Mouse (Mus musculus): ENCODE data around the gene Cldn16.
"Not testable (repeated sequence)": the region's sequence is repeated elsewhere in the genome, so short reads cannot be mapped to it uniquely, and the experiment has no call there.

Gene Cldn16

DNA sequence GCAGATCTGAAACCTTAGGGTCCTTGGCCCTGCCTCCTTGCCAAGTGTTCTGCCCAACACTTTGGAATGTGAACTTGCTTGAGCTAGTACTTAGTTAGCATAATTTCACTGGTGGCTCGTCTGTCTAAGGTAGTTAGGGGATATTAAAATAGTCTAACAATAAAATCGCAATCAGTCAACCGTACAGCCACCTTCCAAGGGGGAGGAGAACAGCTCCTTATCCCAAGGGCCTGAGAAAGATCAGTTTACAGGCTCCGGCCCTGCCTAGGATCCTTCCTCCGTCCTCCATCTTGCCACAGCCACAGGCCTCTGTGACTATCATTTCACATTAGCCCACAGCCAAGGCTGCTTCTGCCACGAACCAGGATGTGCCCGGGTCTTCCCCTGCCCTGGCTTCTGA, at the start of gene Cldn16:
Cldn16 (plus strand) TSS at position 301 of the 400 bp plus-strand sequence.
- no peak for DNase-seq (ENCODE audit: low spot score in 2 of 2)

DNA sequence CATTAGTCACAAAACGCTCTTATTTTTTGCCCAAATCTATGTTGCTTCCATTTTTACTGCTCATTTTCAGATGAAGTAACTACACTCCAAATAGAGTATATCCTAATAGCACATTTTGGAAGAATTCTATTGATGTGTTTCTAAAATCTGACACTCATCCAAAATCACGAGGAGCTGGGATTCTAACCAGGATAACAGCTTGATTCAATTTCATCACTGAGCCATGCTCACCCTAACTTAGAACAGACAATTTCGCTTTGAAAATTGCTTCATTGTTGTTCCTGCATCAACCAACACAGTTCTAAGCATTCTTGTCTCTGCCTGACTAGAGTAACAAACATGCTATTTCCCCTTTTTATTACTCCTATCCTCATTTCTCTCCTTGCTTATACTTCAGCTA, 44.3 kb upstream of the Cldn16 start:
- no peak for DNase-seq (ENCODE audit: low spot score in 2 of 2)

DNA sequence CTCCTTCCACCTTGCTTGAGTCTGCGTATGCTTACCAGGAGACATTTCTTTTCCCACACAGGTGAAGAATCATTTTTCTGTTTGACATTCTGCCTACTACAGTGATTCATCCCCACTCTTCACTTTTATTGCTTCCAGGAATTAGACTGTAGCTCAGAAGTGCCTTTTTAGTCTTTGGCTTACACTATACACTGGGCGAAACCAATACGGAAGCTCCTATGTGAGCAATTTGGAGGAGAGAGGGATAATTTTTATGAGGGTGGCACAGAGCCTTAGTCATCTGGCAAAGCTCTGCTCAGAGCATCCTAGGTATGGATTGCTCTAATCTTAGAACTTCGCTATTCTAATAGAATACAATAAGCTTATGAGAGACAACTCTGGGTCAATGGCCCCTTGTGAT, 40.9 kb upstream of the Cldn16 start:
- no peak for DNase-seq (ENCODE audit: low spot score in 2 of 2)

DNA sequence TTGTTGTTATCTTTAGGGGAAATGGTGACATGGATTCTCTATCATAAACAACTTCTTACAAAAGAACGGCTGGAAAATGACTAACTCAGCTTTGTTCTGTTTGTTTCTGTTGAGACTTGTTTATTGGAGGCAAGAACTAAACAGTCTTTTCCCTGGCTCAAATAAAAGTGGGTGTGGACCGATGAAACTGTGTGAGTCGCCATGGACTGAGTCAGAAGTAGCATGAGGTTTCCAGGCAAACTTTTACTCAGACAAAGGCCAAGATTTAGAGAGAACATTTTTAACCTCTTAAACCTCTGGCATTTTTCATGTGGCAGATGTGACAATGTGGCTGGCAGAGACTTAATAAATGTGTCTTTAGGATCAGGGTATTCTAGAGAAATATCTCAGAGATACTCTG, 32.7 kb upstream of the Cldn16 start:
- DNase-seq (ENCODE audit: low spot score in 2 of 2), result no peak

DNA sequence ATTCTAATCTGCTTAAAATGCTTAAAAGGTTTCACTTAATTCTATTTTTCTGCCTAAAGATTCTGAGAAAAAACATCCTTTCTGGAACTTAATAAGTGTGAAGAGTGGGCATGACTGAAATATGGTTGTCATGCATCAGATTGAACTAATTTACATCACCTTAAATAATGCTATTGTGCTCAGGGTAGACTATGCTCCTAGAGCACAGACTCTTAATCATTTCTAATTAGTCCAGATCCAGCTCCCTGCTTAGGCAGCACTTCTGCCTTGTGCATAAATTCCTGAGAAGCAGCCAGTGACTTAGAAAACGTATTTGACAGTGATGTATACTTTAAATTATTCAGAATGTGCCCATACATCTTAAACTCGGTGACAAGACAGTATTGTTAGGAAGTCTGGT, 29.4 kb upstream of the Cldn16 start:
- no peak for DNase-seq (ENCODE audit: low spot score in 2 of 2)

DNA sequence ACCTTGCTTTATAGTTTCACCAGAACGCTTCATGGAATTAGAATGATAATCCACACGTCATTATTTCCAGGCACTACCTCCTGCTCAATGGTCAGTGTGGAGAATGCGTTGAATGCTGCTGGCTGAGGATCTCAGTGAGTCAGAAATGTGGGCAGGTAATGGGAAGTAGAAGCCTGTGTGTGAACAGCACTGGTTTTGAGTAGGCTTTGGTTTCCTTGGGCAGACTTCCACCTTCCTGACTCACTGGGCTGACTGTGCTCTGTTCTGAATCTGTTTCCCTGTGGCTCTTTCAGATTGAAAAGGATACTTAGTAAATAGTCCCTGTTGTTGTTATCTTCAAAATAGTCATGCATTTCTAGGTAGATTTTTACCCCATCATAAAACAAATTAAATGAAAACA, 22.9 kb upstream of the Cldn16 start:
- no peak for DNase-seq (ENCODE audit: low spot score in 2 of 2)

DNA sequence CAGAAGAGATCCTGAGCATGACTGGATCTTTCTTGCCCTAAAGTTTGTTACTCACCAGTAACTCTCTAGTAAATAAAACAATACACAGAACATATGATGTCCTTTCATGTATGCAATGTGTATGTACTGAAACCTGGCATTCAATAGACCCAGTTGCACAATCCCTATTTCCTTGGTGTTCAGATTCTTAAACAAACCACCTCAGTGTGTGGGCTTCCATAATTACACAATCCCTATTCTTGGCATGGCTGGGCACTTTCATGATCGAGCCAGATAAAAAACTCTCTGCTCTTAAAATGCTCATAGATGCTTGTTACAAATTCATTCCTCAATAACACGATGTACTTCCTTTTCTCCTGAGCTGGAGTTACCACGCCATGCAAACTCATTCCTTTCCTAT, 21.8 kb upstream of the Cldn16 start:
- no peak for DNase-seq (ENCODE audit: low spot score in 2 of 2)

DNA sequence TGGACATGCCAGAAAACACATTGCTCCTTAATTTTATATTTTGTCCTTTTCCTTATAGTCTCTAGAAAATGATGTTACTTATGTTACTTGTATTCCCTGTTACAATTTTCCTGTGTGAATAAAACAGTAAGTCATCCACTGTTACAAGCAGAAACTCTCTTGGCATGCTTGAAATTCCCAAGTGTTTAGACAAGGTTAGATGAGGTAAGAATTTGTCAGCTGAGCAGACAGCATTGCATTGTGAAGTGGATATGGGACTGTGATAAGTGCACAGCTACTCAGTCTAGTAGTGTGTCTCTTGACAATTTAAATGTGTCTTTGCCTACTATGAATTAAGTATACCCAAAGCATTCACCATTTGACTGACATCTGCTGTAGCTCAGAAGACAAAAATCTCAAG, 18.1 kb upstream of the Cldn16 start:
- DNase-seq (ENCODE audit: low spot score in 2 of 2), result no peak

DNA sequence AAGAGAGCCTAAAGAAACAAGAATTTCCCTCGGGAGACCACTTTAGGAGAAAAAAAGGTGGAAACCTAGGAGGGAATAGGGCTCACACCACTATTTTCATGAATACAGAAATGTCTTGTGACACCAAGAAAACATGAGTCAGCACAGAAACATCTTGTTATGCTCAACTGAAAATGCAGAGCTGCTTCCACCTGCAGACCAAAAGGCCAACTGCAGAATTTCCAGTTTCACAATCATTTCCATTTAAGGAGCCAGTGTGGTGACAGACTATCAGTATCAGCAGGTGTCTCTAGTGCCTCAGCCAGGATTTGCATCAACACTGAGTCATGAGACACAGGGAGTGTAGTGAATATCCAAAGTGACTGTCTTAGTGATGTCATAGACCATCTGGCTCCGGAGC, 15.3 kb upstream of the Cldn16 start:
- no peak for DNase-seq (ENCODE audit: low spot score in 2 of 2)

DNA sequence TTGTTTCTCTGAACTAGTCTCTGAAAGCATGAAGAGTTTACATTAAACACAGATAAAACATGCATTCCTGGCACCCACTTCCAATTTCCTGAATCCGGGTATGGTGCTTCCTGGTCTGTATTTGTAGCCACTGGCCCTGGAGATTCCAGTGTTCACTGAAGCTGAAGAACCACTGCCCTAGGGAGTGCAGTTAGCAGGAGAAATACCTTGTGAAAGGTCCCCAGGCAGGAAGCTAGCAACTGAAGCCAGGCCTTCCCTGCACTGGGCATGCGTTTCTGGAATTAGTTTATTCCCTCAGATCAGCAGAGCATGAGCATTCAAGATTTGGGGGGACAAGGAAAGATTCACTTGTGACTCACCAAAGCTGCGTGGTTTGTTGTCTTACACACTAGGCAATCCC, 8.8 kb upstream of the Cldn16 start:
- DNase-seq (ENCODE audit: low spot score in 2 of 2), result no peak

DNA sequence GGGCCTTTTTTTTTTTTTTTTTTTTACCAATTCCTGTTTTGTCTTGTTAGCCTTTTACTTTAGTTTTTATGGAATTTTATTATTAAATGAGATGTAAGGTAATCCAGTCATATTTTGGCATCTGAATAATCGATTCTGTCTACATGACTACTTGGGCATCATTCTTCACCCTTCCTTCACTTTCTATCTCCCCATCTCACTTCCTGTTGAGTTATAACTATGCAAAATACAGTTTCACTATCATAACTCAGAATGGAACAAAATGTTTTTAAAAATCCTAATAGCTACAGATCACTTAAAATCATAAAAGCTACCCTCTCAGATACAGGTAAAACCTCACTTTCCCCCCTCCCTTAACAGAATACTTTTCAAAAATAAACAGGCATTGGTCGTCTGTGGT, 6.8 kb upstream of the Cldn16 start:
- DNase-seq (ENCODE audit: low spot score in 2 of 2), result no peak

DNA sequence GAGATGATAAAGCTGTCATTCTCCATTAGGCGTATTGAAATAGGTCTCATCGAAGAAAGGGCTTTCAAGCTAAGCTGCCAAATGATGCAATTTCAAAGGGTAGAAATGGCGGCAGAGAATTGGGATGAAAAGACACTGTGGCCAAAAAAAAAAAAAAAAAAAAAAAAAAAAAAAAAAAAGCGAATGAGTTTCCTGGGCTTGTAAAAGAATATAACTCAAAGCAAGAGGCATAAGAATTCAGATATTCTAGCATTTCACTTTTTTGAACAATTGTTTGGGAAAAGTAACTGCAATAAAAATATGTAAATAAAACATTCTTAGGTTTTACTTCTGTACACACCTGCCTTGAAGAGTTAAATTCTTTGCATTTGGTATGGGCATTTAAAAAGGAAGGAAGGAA, 3.6 kb downstream of the Cldn16 start:
- no peak for DNase-seq (ENCODE audit: low spot score in 2 of 2)

DNA sequence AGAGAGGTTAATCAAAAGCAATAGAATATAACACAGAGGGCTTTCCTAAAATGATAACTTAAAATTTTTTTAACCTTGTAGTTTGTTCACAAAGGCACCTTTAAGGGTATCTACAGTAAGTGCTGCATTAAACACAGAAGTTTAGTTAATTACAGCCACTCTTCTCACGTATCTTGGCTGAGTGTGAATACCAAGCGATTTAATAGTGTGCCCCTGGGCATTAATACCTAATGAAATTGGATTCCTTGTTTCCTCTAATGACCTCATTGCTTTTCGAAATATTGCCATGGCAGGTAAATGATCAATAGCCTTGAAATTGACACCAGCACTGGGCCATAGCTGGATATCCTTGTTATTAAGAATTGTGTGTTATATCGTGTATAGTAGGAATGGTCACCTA, 8.3 kb downstream of the Cldn16 start:
- DNase-seq (ENCODE audit: low spot score in 2 of 2), result no peak

DNA sequence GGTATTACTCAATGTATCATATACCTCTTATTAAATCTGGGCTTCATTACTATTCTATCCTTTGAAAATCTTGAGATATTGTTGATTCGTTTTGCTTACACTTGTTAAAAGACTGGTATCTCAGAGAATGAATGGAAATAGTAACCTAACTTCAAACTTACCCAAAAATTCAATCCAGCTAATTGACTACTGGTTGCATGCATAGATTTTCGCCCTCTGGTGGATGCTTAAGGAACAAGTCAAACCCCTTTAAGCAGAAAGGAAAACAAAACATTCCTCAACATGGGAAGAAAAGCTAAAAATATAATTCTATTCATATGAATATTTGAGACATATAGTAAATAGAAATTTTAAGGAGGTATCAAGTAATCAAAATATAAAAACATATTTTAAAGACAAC, 32.8 kb downstream of the Cldn16 start:
- DNase-seq (ENCODE audit: low spot score in 2 of 2), result no peak

DNA sequence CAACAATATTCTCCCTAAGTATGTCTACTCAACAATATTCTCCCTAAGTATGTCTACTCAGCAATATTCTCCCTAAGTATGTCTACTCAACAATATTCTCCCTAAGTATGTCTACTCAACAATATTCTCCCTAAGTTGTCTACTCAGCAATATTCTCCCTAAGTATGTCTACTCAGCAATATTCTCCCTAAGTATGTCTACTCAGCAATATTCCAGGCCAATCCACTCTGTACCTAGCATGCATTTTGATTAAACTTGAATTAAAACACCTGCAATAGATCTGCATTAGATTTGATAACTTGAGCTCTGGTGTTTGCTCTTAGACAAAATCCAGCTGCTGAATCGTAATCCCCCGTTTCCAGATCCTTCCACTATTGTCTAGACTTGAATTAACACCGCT, 36.8 kb downstream of the Cldn16 start:
- not testable (repeated sequence) for DNase-seq (ENCODE audit: low spot score in 2 of 2)

DNA sequence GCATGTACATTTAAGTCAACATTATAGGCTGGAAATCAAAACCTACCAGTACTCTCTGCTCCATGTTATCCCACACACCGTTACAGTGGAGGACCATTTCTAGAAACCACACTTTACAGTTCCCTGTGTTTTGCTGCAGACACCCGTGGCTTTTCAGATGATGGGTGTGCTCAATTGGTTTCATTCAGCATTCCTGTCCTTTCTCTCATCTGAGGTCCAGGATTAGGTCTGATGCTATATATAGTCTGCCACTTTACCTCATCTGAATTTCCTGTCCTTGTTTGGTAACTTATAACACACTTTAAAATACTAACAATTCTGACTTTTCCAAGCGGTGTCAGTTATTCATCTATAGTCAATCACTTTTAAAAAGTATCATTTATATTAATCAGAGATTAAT, 37.8 kb downstream of the Cldn16 start:
- DNase-seq (ENCODE audit: low spot score in 2 of 2), result no peak

DNA sequence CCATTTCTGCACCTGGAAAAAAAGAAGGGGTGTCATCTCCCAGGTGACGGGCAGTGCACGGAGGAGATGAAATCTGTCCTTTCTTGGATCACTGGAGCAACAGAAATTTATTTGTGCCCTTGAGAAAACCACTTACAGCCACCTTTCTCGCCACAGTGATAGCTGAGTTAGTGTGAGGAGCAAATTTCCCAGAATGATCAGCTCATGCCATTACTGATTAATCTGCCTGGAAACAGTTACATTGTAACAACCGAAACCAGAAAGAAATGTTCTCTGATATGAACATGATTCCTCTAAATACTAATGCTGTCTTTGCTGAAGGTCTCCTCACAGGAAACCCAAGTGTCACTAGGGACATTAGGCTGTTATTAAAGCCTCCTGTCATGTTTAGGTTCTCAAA, 42.0 kb downstream of the Cldn16 start:
- DNase-seq (ENCODE audit: low spot score in 2 of 2), result no peak

DNA sequence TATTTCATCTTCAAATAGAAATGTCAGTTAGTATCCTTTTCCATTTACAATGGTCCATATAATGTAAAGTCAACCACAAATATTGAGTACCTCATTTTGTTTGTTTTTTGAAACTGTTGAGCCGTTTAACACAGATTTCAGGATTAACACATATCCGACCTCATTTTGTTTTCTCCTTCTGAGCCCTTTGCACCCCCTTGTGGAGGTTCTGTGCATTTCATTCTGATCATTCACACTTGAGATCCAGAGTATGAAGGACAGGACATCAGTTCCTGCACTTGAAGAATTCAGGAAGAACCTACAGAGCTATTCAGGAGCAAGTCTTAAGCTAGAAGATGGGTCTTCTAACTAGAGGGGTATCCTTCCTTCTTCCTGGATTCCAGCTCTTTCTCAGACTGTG, 56.7 kb downstream of the Cldn16 start:
- no peak for DNase-seq (ENCODE audit: low spot score in 2 of 2)

DNA sequence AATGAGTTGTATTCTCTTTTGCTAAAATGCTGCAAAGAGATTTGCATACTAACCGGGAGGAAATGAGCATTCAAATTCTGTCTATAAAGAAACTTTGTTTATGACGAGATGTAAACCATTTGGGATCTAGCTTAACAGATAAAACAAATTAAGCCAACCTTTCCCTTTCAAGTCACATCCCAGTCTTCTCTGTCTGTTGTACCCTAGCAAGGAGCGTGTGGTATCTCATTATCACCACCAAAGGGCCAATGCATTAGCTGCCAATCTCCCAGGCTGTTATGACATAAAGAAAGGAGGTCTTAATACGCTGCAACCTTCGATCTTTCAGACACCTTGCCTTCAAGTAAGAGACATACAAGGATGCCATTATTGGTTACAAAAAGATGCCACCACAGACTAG, 62.9 kb downstream of the Cldn16 start:
- DNase-seq (ENCODE audit: low spot score in 2 of 2), result no peak

DNA sequence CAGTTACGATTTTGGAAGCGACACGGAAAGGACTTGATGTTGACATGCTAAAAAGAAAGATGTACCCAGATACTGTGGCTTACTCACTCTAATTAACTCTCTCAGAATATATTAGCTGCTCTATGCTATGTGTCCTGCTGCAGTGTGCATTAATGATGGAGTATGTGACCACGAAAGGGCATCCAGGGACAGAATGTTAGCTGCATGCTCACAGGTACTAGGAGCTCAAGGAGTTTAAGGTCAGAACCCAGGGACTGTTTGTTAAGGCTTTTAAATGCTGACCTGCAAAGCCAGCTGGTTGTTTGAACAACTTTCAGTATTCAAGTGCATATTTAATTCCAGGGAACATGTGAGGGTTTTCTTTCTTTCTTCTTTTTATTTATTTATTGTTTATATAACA, 63.7 kb downstream of the Cldn16 start, which contains the start of gene Tmem207:
Tmem207 (minus strand) TSS at position 101 of the 400 bp plus-strand sequence.
- no peak for DNase-seq (ENCODE audit: low spot score in 2 of 2)

DNA sequence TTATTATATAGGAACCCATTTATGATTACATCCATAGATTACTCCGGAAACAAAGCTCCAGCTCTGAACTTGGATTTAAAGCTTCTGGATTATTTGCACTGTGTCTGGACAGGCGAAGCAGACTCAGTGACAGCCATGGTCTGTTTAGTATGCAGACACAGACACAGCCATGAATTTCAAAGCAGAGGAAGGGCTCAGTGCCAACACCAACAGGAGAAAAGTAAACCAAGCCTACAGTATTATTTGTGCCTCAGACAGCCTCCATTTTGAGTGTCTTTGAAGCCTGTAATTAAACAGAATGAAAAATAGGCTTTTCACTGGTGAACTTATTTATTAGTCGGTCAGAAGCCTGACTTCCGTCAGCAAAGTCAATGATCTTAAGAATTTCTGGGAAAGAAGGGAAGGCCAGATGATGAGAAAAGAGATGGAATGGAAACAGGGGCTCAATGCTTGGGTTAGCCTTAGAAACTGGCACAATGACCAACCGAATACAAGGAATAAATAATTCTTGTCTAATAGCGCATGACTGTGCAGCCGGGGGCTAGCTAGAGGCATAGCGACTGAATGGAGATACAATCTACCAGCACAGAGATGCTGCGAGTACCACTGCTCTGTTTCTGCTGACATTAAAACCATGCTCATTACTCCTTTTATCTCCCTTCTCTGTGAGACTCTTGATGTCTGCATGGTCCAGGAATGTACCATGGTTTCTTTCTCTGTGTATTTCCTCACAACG, 65.2 kb downstream of the Cldn16 start:
- DNase-seq (ENCODE audit: low spot score in 2 of 2), result no peak

DNA sequence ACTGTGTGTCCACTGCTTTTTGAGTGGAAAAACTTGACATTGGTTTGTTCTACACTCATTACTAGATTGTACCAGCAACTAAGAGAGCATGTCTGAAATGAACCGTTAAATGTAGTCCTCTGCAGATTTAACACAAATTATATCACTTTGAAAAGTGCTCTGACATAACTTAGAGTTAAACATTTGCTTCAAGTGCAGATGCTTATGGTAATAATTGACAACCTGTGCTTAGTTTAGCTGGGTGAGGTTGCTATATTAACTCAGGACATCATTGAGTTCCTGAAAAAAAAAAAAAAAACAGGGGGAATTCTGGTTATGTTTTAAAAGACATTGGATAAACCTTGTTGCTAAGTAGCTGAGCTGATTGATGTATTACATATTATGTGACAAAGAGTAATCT, 67.5 kb downstream of the Cldn16 start:
- no peak for DNase-seq (ENCODE audit: low spot score in 2 of 2)

DNA sequence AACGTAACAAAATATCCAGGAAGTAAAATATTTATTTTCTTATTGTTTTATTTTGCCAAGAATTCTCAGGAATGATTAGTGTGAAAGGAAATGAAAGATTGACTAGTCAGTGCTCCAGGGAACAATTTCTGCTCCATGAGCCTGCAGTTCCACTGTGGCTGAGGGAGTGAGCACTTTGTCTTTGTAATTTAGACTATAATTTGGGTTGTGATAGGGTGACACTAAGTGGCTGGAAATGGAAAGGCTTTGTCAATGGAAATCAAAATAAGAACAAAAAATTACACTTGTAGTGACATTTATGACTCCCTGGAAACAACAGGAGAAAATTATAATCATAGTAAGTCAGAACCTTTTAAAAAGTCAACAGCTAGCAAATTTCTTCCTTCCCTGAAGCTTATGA, 69.4 kb downstream of the Cldn16 start:
- DNase-seq (ENCODE audit: low spot score in 2 of 2), result no peak

All from natural killer cell, adult 2 months (primary cell).